Mouse (Mus musculus): Measurements from ENCODE around the gene Large1. TPM values are rescaled to one million over a fixed set of nuclear protein-coding genes. Genes with fewer than 3 reads are reported as not detected.
A peak's percentile ranks its signal among the peaks of the same experiment; 100 is the strongest.
"Not testable (repeated sequence)": the region's sequence is repeated elsewhere in the genome, so short reads cannot be mapped to it uniquely, and the experiment has no call there.

Large1 gene
- total RNA-seq, 4 experiments from 2014 or later: 22.5 to 33.6 (median 27.7) TPM

GRCm38 (mm10) chr8:73018241-73018640 is 335.1 kb downstream of the Large1 start:
- no peak for DNase-seq (ENCODE audit: low spot score in 2 of 2)

- peak in 1 of 2 experiments; percentile 7 for DNase-seq (ENCODE audit: low spot score in 2 of 2)
Measured at GRCm38 (mm10) chr8:73017601-73018000, 335.7 kb downstream of the Large1 start.

- no peak for DNase-seq (ENCODE audit: low spot score in 2 of 2)
Measured at GRCm38 (mm10) chr8:73016303-73016702, 337.0 kb downstream of the Large1 start.

- DNase-seq (ENCODE audit: low spot score in 2 of 2): no peak
Measured at GRCm38 (mm10) chr8:73007489-73007888, 345.9 kb downstream of the Large1 start.

- DNase-seq (ENCODE audit: low spot score in 2 of 2): no peak
Measured at GRCm38 (mm10) chr8:73003858-73004257, 349.5 kb downstream of the Large1 start.

- DNase-seq (ENCODE audit: low spot score in 2 of 2): no peak
Measured at GRCm38 (mm10) chr8:72993831-72994230, 359.5 kb downstream of the Large1 start.

- DNase-seq (ENCODE audit: low spot score in 2 of 2): no peak
Measured at GRCm38 (mm10) chr8:72990425-72990824, 362.9 kb downstream of the Large1 start.

- DNase-seq (ENCODE audit: low spot score in 2 of 2): no peak
Measured at GRCm38 (mm10) chr8:72982832-72983231, 370.5 kb downstream of the Large1 start.

- DNase-seq (ENCODE audit: low spot score in 2 of 2): no peak
Measured at GRCm38 (mm10) chr8:72955074-72955473, 398.3 kb downstream of the Large1 start.

- not testable (repeated sequence) for DNase-seq (ENCODE audit: low spot score in 2 of 2)
Measured at GRCm38 (mm10) chr8:72941393-72941792, 411.9 kb downstream of the Large1 start.

GRCm38 (mm10) chr8:72919182-72919902 is 434.0 kb downstream of the Large1 start:
- no peak for DNase-seq (ENCODE audit: low spot score in 2 of 2)

GRCm38 (mm10) chr8:72905491-72905890 is 447.8 kb downstream of the Large1 start:
- no peak for DNase-seq (ENCODE audit: low spot score in 2 of 2)

GRCm38 (mm10) chr8:72901591-72901990 is 451.7 kb downstream of the Large1 start:
- no peak for DNase-seq (ENCODE audit: low spot score in 2 of 2)

- no peak for DNase-seq (ENCODE audit: low spot score in 2 of 2)
Measured at GRCm38 (mm10) chr8:72899321-72899720, 454.0 kb downstream of the Large1 start.

GRCm38 (mm10) chr8:72883033-72883432 is 470.3 kb downstream of the Large1 start:
- no peak for DNase-seq (ENCODE audit: low spot score in 2 of 2)

- DNase-seq (ENCODE audit: low spot score in 2 of 2): no peak
Measured at GRCm38 (mm10) chr8:72873411-72873810, 479.9 kb downstream of the Large1 start.

GRCm38 (mm10) chr8:72846881-72847280 is 506.5 kb downstream of the Large1 start:
- no peak for DNase-seq (ENCODE audit: low spot score in 2 of 2)

GRCm38 (mm10) chr8:72835863-72836262 is 517.5 kb downstream of the Large1 start:
- no peak for DNase-seq (ENCODE audit: low spot score in 2 of 2)

GRCm38 (mm10) chr8:72833112-72833511 is 520.2 kb downstream of the Large1 start:
- DNase-seq (ENCODE audit: low spot score in 2 of 2): no peak

GRCm38 (mm10) chr8:72832371-72832770 is 521.0 kb downstream of the Large1 start:
- no peak for DNase-seq (ENCODE audit: low spot score in 2 of 2)

GRCm38 (mm10) chr8:72817655-72818349 is 535.5 kb downstream of the Large1 start:
- no peak for DNase-seq (ENCODE audit: low spot score in 2 of 2)

- no peak for DNase-seq (ENCODE audit: low spot score in 2 of 2)
Measured at GRCm38 (mm10) chr8:72816679-72817078, 536.7 kb downstream of the Large1 start.

- no peak for DNase-seq (ENCODE audit: low spot score in 2 of 2)
Measured at GRCm38 (mm10) chr8:72815681-72816080, 537.7 kb downstream of the Large1 start.

Measured in gastrocnemius, adult 8-10 months (tissue).